Mouse (Mus musculus) kidney, adult 9 months (tissue): ENCODE results near the gene Entpd5.
A peak's percentile ranks its signal among the peaks of the same experiment; 100 is the strongest.
"Not testable (repeated sequence)": the region's sequence is repeated elsewhere in the genome, so short reads cannot be mapped to it uniquely, and the experiment has no call there.

Source experiments
- DNase-seq: peaks from one replicate; pipeline ENCODE4 v3.0.0; 2022

The Entpd5 gene

DNA sequence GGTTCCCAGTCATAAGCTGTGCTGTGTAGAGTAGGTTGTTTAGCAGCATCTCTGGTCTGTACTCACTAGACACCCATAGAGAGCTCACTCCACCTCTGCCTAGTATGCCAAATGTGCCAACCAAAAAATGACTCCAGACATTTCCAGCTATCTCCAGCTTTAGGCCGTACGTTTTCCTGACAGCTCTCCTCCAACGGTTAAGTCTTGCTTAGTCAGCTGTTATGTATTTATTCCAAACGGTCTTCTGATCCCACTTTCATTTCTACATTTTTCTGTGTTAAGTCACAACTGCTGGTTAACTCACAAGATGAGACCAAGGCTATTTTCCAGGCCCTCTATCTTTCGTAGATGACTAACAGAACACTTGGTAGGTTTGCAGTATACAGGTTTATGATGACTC is 10.2 kb downstream of the Entpd5 start:
- DNase-seq, result no peak

DNA sequence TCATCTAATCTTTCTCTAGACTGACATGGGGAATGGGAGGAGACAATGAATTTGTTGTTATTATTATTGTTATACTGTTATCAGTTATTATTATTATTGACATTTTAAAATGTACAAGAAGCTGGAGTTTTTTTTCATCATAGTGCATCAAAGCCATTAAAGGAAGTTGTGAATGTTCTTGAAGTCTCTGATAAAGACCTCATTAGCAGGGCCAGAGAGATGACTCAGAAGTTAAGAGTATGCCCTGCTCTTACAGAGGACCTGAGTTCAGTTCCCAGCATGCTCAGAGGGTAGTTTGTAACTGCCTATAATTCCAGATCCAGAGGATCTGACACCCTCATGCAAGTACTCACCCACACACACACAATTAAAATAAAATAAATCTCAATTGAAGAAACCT is 11.1 kb downstream of the Entpd5 start:
- no peak for DNase-seq

GRCm38 (mm10) chr12:84396947-84397679 is 11.7 kb downstream of the Entpd5 start:
- DNase-seq, result no peak

DNA sequence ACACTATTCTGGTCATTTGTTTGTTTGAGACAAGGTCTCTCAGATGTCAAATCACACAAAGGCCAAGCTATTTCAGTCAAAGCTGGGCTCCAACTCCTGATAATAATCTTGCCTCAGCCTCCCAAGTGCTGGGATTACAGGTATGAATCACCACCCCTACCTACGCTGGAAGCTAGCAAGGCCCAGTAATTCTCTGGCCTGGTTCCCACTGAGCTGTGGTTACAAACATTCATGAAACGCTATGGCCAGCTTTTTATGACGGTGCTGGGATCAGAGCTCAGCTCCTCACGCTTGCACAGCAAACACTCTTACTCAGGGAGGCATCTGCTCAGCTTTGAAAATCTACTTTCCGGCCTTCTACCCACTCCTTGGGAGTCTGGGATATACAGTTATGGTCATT is 15.0 kb downstream of the Entpd5 start:
- no peak for DNase-seq

DNA sequence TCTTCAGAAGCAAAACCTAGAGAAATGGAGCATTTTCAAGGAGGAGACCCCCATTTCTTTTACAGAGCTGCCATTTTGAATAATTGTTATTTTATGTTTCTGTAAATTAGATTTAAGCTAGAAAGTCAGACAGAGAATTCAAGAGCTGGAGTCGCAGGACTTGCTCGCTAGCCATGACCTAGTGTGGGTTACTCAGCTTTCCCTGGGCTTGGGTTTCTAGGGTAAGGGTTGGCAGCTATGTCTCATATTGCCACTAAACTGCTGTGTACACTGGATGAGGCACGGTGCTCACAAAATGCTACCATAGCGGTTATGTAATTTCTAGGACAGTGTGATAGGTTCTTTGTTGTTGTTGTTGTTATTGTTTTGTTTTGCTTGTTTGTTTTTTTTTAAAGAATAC is 16.1 kb downstream of the Entpd5 start:
- DNase-seq, result no peak

DNA sequence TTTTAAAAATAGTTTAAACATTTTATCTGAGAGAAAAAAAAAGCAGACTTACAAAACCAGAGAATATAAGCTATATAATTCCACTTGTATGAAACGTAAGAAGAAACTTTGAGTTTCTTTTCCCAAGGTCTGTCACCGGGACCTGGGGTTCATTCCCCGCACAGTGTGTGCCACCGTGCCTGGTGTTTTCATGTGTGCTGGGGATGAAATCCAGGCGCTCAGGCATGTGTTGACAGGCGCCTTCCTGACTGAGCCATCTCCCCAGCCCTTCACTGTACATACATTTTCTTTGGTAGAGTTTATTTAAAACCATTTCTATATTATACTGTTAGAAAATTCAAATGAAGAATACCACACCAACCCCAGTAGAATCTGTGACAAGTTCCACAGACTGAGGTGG is 18.5 kb downstream of the Entpd5 start:
- DNase-seq, result no peak

- peak; percentile 45 for DNase-seq
Measured at GRCm38 (mm10) chr12:84388774-84389400, 19.9 kb downstream of the Entpd5 start.

- peak; percentile 75 for DNase-seq
Measured at GRCm38 (mm10) chr12:84388097-84388496, 20.7 kb downstream of the Entpd5 start.

GRCm38 (mm10) chr12:84385408-84385807 is 23.4 kb downstream of the Entpd5 start:
- no peak for DNase-seq

- peak; percentile 95 for DNase-seq
Measured at GRCm38 (mm10) chr12:84384644-84385081, 24.2 kb downstream of the Entpd5 start.

DNA sequence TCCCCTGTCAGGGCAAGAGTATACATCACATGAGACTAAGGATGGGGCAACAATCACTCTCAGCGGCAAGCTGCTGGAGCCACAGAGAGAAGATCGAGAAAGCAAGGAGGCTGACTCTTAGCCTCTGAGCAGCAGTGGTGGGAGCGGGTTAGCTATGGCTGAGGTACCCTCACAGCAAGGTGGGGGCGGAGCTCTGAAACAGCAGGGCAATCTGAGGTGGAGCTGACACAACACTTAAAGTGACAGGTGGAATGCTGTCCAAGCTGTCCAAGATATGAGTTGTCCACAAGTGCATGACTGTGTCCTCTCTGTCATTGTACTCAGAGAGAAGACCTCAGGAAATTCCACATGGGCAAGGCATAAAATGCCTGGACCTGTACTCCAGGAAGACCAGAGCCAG is 26.5 kb downstream of the Entpd5 start:
- DNase-seq, result no peak

DNA sequence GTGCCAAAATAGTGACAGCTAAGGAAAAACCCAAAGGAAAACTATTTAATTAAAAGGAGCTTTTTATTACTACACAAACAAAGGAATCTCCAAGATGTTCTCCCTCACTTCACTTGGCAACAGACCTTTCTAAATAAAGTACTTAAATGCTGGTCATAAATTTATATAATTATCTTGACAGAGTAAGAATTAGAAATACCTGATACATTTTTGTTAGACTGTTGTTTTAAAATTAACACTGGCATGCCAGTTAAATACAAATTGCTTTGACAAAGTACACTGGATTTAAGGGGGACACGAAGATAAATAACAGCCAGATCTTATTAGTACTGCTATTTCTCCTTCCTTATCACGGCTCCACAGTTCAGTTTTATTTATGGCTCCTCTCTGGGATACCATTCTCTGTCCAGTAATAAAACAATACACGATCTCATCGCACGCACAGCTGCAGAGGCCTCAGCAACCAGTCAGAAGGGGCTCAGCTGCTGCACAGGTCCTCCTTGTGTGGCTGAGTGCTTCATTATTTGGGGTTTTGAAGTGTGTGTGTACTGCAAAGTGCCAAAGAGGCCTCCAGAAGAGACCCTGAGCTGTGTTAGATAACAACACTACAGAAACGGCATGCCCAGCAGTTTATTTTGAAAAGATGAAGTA is 34.9 kb downstream of the Entpd5 start:
- no peak for DNase-seq

GRCm38 (mm10) chr12:84371647-84372046 is 37.2 kb downstream of the Entpd5 start:
- DNase-seq, result no peak

DNA sequence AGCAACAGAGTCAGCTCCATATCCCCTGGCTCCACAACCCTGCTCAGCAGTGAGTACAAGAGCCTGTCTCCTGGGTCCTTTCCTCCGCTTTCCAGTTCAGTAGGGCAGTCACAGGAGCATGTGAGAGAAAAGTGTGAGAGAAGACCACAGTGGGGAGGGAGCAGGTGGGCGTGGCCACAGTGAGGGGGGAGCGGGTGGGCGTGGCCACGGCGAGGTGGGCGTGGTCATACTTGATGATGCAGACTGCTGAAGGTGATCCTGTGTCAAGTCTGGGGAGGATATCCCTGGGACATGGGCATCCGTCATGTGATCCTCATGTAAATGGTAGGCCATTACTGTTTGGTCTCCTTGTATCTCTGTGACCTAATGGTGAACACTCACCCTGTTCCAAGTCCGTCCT is 41.9 kb downstream of the Entpd5 start:
- DNase-seq, result no peak

- DNase-seq, result no peak
Measured at GRCm38 (mm10) chr12:84365137-84365536, 43.7 kb downstream of the Entpd5 start.

DNA sequence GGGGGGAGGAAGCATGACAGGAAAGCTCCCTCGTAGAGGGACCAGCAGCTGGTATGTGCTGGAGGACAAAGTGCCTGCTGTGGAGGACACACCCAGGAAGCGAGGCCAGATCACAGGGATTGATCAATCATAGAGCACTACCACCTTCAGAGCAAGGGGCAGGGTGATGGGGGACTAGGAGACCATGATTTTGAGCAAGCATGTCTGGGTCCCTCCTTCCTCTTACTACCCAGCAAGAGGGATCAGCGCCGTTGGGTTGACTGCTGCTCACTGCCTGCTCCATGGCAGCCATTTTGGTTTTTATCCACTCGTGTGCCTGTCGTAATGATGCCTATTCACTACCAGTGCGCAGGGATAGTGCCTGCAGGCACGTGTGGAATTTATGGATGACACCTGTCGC is 44.5 kb downstream of the Entpd5 start:
- no peak for DNase-seq

GRCm38 (mm10) chr12:84362872-84363271 is 46.0 kb downstream of the Entpd5 start:
- no peak for DNase-seq

DNA sequence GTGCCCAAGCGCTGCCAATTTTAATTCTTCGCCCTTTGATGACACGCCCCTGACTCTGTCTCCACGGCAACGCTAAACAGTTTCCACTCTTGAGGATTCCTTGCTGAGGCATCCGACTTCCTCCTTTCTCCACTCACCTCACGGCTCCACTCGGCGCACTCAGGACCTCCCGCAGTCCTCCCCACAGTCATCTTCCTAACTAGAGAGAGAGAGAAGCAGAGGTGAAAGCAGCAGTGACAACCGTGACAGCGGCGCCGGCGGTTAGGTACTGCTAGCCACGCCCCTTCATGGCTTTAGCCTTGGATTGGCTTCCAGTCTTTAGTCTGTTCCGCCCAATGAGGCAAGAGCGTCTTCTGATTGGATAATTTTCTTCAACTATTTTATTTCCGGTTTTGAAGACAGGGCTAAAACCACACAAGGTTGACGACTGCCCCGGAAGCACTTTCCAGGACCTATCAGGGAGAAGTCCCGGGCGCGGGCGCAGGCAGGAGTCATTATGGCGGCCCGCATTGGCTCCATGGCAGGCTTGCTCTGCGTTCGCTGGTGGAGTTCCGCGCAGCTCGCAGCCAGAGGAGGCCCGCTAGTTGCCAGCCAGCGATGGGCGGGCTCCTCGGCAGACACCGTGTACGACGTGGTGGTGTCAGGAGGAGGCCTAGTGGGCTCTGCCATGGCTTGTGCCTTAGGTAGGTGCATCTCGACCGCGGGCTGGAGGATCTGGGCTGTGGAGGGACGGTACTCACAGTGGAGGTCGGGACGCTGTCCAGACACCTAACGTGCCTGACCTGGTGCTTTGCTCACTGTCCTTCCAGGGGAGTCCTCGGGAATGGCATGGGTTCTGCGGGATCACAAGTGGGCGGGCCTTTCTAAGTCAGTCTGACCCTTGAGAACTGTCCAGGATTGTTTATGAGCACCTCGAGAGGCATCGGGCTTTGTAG is 47.0 kb downstream of the Entpd5 start, which contains the start of the genes Coq6 and Fam161b:
Gene Coq6 (plus strand): TSS at position 103 of the 935 bp plus-strand sequence.
Gene Fam161b (minus strand): TSS at position 279 of the 935 bp plus-strand sequence.
- DNase-seq, result peak; percentile 98

- not testable (repeated sequence) for DNase-seq
Measured at GRCm38 (mm10) chr12:84358699-84359098, 50.1 kb downstream of the Entpd5 start.

- DNase-seq, result peak; percentile 49
Measured at GRCm38 (mm10) chr12:84347192-84347591, 61.6 kb downstream of the Entpd5 start.

GRCm38 (mm10) chr12:84336963-84337625 is 71.7 kb downstream of the Entpd5 start:
- no peak for DNase-seq

- DNase-seq, result peak; percentile 45
Measured at GRCm38 (mm10) chr12:84327111-84327512, 81.7 kb downstream of the Entpd5 start.
